Mouse (Mus musculus) liver, embryonic 15.5 days (tissue): ENCODE data around the gene Ubash3a. TPM values are rescaled to one million over a fixed set of nuclear protein-coding genes. Genes with fewer than 3 reads are reported as not detected.
A peak's percentile ranks its signal among the peaks of the same experiment; 100 is the strongest.

ENCODE experiments used
- ATAC-seq: fragments of 200-750 bp; cut with Nextera tagmentation; 2 replicates; pipeline ENCODE4 v1.8.0; 2017; ENCODE audit warnings: moderate number of reproducible peaks, mild to moderate bottlenecking, moderate library complexity; ENCODE audit not compliant: insufficient read depth
- H3K27ac ChIP-seq: fragments of 300-500 bp; sonication (generic); replicated peaks from 2 replicates; pipeline ENCODE4 v1.5.1; 2015; ENCODE audit warnings: mild to moderate bottlenecking, inconsistent platforms
- H3K27me3 ChIP-seq: fragments of 300-500 bp; sonication (generic); 2 replicates; pipeline ENCODE4 v1.6.1; 2015; ENCODE audit warnings: mild to moderate bottlenecking, inconsistent platforms
- H3K36me3 ChIP-seq: fragments of 300-500 bp; sonication (generic); replicated peaks from 2 replicates; pipeline ENCODE4 v1.6.1; 2015; ENCODE audit warnings: moderate library complexity, mild to moderate bottlenecking, inconsistent platforms
- H3K4me1 ChIP-seq: fragments of 300-500 bp; sonication (generic); replicated peaks from 2 replicates; pipeline ENCODE4 v1.6.1; 2015; ENCODE audit warnings: inconsistent platforms
- H3K4me2 ChIP-seq: fragments of 300-500 bp; sonication (generic); 2 replicates; pipeline ENCODE4 v1.6.1; 2015; ENCODE audit warnings: moderate library complexity, mild to moderate bottlenecking, inconsistent platforms
- H3K4me3 ChIP-seq: fragments of 300-500 bp; sonication (generic); replicated peaks from 2 replicates; pipeline ENCODE4 v1.5.1; 2015; ENCODE audit warnings: mild to moderate bottlenecking, inconsistent platforms
- H3K9ac ChIP-seq: fragments of 300-500 bp; sonication (generic); 2 replicates; pipeline ENCODE4 v1.6.1; 2015; ENCODE audit warnings: moderate library complexity, mild to moderate bottlenecking, inconsistent platforms
- H3K9me3 ChIP-seq: fragments of 300-500 bp; sonication (generic); replicated peaks from 2 replicates; pipeline ENCODE4 v1.6.1; 2016; ENCODE audit warnings: inconsistent platforms
- WGBS: fragments of 180-500 bp; shearing (Covaris S2); methylation state at CpG from one replicate; pipeline ENCODE4 v1.1.7; 2015; ENCODE audit warnings: mixed read lengths; ENCODE audit not compliant: insufficient replicate concordance; 5-methylcytosine and 5-hydroxymethylcytosine counted together
- polyA plus RNA-seq: library from polyadenylated mRNA; unstranded; fragments of >200 nt; fragmentation: Nextera tagmentation; extraction: Ambion mirVana; gene quantifications from 2 replicates; pipeline ENCODE4 v1.2.1, GENCODE M21; 2015

The Ubash3a gene
- polyA plus RNA-seq, 1 experiment from 2014 or later: 10.2 TPM

GRCm38 (mm10) chr17:31261352-31261751 lies 53.7 kb downstream of the Ubash3a start:
- WGBS: 64% methylated on average over 6 of the region's 6 CpGs
- no peak; the same call in 1 of the 2 replicates for ATAC-seq

GRCm38 (mm10) chr17:31262715-31263114 lies 55.0 kb downstream of the Ubash3a start:
- Histone ChIP-seq H3K4me3 (no peak overlapping the region), H3K27me3 (no peaks in the 10 kb centered on the region), H3K4me2 (no peak overlapping the region), H3K9me3 (no peaks in the 10 kb centered on the region), H3K9ac (no peak overlapping the region), H3K27ac (no peak overlapping the region), H3K36me3 (no peaks in the 10 kb centered on the region), H3K4me1 (peaks cover 2% of the 10 kb centered on the region; the same call in 1 of the 2 replicates)
- ATAC-seq: no peak
- 64% methylated on average over 5 of the region's 5 CpGs for WGBS

More at GRCm38 (mm10) chr17:31261352-31261751, 53.7 kb downstream of the Ubash3a start:
- H3K4me3 ChIP-seq: no peak overlapping the region
- H3K27ac ChIP-seq: no peak overlapping the region
- no peak overlapping the region for H3K9ac ChIP-seq
- H3K4me2 ChIP-seq: no peak overlapping the region
- H3K9me3 ChIP-seq: no peaks in the 10 kb centered on the region
- H3K36me3 ChIP-seq: no peaks in the 10 kb centered on the region
- H3K4me1 ChIP-seq: peaks cover 2% of the 10 kb centered on the region; the same call in 1 of the 2 replicates
- no peaks in the 10 kb centered on the region for H3K27me3 ChIP-seq

GRCm38 (mm10) chr17:31263770-31264169 lies 56.1 kb downstream of the Ubash3a start:
- ATAC-seq: no peak

GRCm38 (mm10) chr17:31264372-31264771 lies 56.7 kb downstream of the Ubash3a start:
- no peak for ATAC-seq
- H3K27ac ChIP-seq: no peak overlapping the region
- no peak overlapping the region for H3K4me3 ChIP-seq
- no peaks in the 10 kb centered on the region for H3K9me3 ChIP-seq
- 46% methylated on average over 6 of the region's 6 CpGs for WGBS
- peaks cover 2% of the 10 kb centered on the region; the same call in 1 of the 2 replicates for H3K4me1 ChIP-seq
- H3K36me3 ChIP-seq: no peaks in the 10 kb centered on the region
- H3K9ac ChIP-seq: no peak overlapping the region
- no peak overlapping the region for H3K4me2 ChIP-seq
- no peaks in the 10 kb centered on the region for H3K27me3 ChIP-seq

More at GRCm38 (mm10) chr17:31263770-31264169, 56.1 kb downstream of the Ubash3a start:
- H3K9ac ChIP-seq: no peak overlapping the region
- no peak overlapping the region for H3K4me3 ChIP-seq
- H3K4me1 ChIP-seq: peaks cover 2% of the 10 kb centered on the region; the same call in 1 of the 2 replicates
- no peak overlapping the region for H3K4me2 ChIP-seq
- WGBS: 73% methylated on average over 5 of the region's 5 CpGs
- H3K9me3 ChIP-seq: no peaks in the 10 kb centered on the region
- no peak overlapping the region for H3K27ac ChIP-seq
- H3K27me3 ChIP-seq: no peaks in the 10 kb centered on the region
- no peaks in the 10 kb centered on the region for H3K36me3 ChIP-seq

- no peak overlapping the region for H3K9ac ChIP-seq
- 18% methylated on average over 3 of the region's 3 CpGs for WGBS
- no peak overlapping the region for H3K4me3 ChIP-seq
- no peaks in the 10 kb centered on the region for H3K36me3 ChIP-seq
- no peaks in the 10 kb centered on the region for H3K9me3 ChIP-seq
- no peaks in the 10 kb centered on the region for H3K27me3 ChIP-seq
- ATAC-seq: no peak
- H3K4me1 ChIP-seq: peaks cover 2% of the 10 kb centered on the region; the same call in 1 of the 2 replicates
- H3K4me2 ChIP-seq: no peak overlapping the region
- H3K27ac ChIP-seq: 0 out of 2 replicates have a peak overlapping the region, but pooled peaks have one; percentile 2
Observed at GRCm38 (mm10) chr17:31265171-31265572, 57.5 kb downstream of the Ubash3a start.

- 72% methylated on average over 9 of the region's 9 CpGs for WGBS
- ATAC-seq: no peak
- no peak overlapping the region for H3K27ac ChIP-seq
Observed at GRCm38 (mm10) chr17:31265831-31266230, 58.2 kb downstream of the Ubash3a start.

GRCm38 (mm10) chr17:31266321-31266950 lies 58.8 kb downstream of the Ubash3a start:
- H3K9me3 ChIP-seq: no peaks in the 10 kb centered on the region
- H3K27ac ChIP-seq: no peak overlapping the region
- no peak overlapping the region for H3K4me3 ChIP-seq
- WGBS: 50% methylated on average over 7 of the region's 7 CpGs
- no peak for ATAC-seq
- H3K4me2 ChIP-seq: no peak overlapping the region
- H3K4me1 ChIP-seq: peaks cover 2% of the 10 kb centered on the region; the same call in 1 of the 2 replicates
- no peaks in the 10 kb centered on the region for H3K36me3 ChIP-seq
- H3K9ac ChIP-seq: no peak overlapping the region
- H3K27me3 ChIP-seq: no peaks in the 10 kb centered on the region

More at GRCm38 (mm10) chr17:31265831-31266230, 58.2 kb downstream of the Ubash3a start:
- Histone ChIP-seq H3K4me1 (peaks cover 2% of the 10 kb centered on the region; the same call in 1 of the 2 replicates), H3K27me3 (no peaks in the 10 kb centered on the region), H3K4me3 (no peak overlapping the region), H3K9me3 (no peaks in the 10 kb centered on the region), H3K9ac (no peak overlapping the region), H3K36me3 (no peaks in the 10 kb centered on the region), H3K4me2 (no peak overlapping the region)

- no peak overlapping the region for H3K9ac ChIP-seq
- H3K4me2 ChIP-seq: no peak overlapping the region
- no peak for ATAC-seq
- no peaks in the 10 kb centered on the region for H3K9me3 ChIP-seq
- no peaks in the 10 kb centered on the region for H3K36me3 ChIP-seq
- H3K4me1 ChIP-seq: 0 out of 2 replicates have a peak, but pooled peaks cover 2% of the 10 kb centered on the region
- no peaks in the 10 kb centered on the region for H3K27me3 ChIP-seq
- 49% methylated on average over 4 of the region's 4 CpGs for WGBS
- no peak overlapping the region for H3K27ac ChIP-seq
- H3K4me3 ChIP-seq: no peak overlapping the region
Observed at GRCm38 (mm10) chr17:31267138-31267537, 59.5 kb downstream of the Ubash3a start.

GRCm38 (mm10) chr17:31267603-31268002 lies 59.9 kb downstream of the Ubash3a start:
- no peak for ATAC-seq

GRCm38 (mm10) chr17:31268016-31268415 lies 60.3 kb downstream of the Ubash3a start:
- H3K27ac ChIP-seq: no peak overlapping the region
- WGBS: 65% methylated on average over 1 of the region's 1 CpGs
- ATAC-seq: no peak

More at GRCm38 (mm10) chr17:31267603-31268002, 59.9 kb downstream of the Ubash3a start:
- Histone ChIP-seq H3K4me1 (0 out of 2 replicates have a peak, but pooled peaks cover 2% of the 10 kb centered on the region), H3K27me3 (no peaks in the 10 kb centered on the region), H3K4me2 (no peak overlapping the region), H3K27ac (no peak overlapping the region), H3K9me3 (no peaks in the 10 kb centered on the region), H3K36me3 (no peaks in the 10 kb centered on the region), H3K9ac (no peak overlapping the region), H3K4me3 (no peak overlapping the region)
- WGBS: 63% methylated on average over 6 of the region's 6 CpGs

GRCm38 (mm10) chr17:31269761-31270160 lies 62.1 kb downstream of the Ubash3a start:
- 77% methylated on average over 2 of the region's 2 CpGs for WGBS
- no peaks in the 10 kb centered on the region for H3K36me3 ChIP-seq
- ATAC-seq: no peak

More at GRCm38 (mm10) chr17:31268016-31268415, 60.3 kb downstream of the Ubash3a start:
- Histone ChIP-seq H3K27me3 (no peaks in the 10 kb centered on the region), H3K4me1 (0 out of 2 replicates have a peak, but pooled peaks cover 2% of the 10 kb centered on the region), H3K9ac (no peak overlapping the region), H3K4me3 (no peak overlapping the region), H3K9me3 (no peaks in the 10 kb centered on the region), H3K36me3 (no peaks in the 10 kb centered on the region), H3K4me2 (no peak overlapping the region)

More at GRCm38 (mm10) chr17:31269761-31270160, 62.1 kb downstream of the Ubash3a start:
- no peak overlapping the region for H3K4me3 ChIP-seq
- no peak overlapping the region for H3K27ac ChIP-seq
- no peaks in the 10 kb centered on the region for H3K27me3 ChIP-seq
- no peak overlapping the region for H3K4me2 ChIP-seq
- no peak overlapping the region for H3K9ac ChIP-seq
- no peaks in the 10 kb centered on the region for H3K9me3 ChIP-seq
- 0 out of 2 replicates have a peak, but pooled peaks cover 2% of the 10 kb centered on the region for H3K4me1 ChIP-seq
